In genomic region chr9:52097386-52097785, GRCm38 (mm10) we compare ENCODE assay signal across 26 mouse cellular contexts.
"Had no signal": no experiment of that assay in that cellular context is flagged by ENCODE, and none has a peak within 500 bp of the region (broad histone marks: within the 10 kb centered on the region; RNA-seq: fewer than 3 reads in every experiment).

No protein-coding gene starts in this region.

- H3K27ac ChIP-seq: embryonic facial prominence, embryonic 10.5 days; embryonic facial prominence, embryonic 12.5 days; embryonic facial prominence, embryonic 13.5 days; embryonic facial prominence, embryonic 15.5 days; forebrain, embryonic 10.5 days; forebrain, embryonic 12.5 days; forebrain, embryonic 13.5 days; forebrain, embryonic 15.5 days; gastrocnemius, adult 2 months; heart, adult 2 months had no signal

- H3K9me3 ChIP-seq: embryonic facial prominence, embryonic 10.5 days; embryonic facial prominence, embryonic 12.5 days; embryonic facial prominence, embryonic 13.5 days; embryonic facial prominence, embryonic 15.5 days; forebrain, embryonic 10.5 days; forebrain, embryonic 12.5 days; forebrain, embryonic 13.5 days; forebrain, embryonic 15.5 days had no signal

- DNase-seq: cerebellum, adult 18-20 months; cerebellum, adult 2 months; cerebellum, adult 9-10 months; cerebellum, adult 9-11 months; cerebellum, postnatal 25 days; cerebellum, postnatal 36 days; embryo, embryonic 11 days; forebrain, postnatal 0 days; gastrocnemius, adult 2 months; gastrocnemius, postnatal 10 days; gastrocnemius, postnatal 14 days; gastrocnemius, postnatal 25 days; gastrocnemius, postnatal 36 days; heart, adult 18-20 months; heart, adult 2 months had no signal

- ATAC-seq: forebrain, embryonic 13.5 days; forebrain, embryonic 14.5 days; forebrain, embryonic 15.5 days; forebrain, embryonic 16.5 days; forebrain, postnatal 0 days had no signal

- H3K4me3 ChIP-seq: embryonic facial prominence, embryonic 10.5 days; embryonic facial prominence, embryonic 12.5 days; embryonic facial prominence, embryonic 13.5 days; embryonic facial prominence, embryonic 15.5 days; erythroblast, embryonic 14.5 days; forebrain, embryonic 10.5 days; forebrain, embryonic 12.5 days; forebrain, embryonic 13.5 days; forebrain, embryonic 15.5 days; gastrocnemius, adult 2 months; heart, adult 2 months had no signal

- H3K36me3 ChIP-seq: embryonic facial prominence, embryonic 12.5 days; embryonic facial prominence, embryonic 13.5 days; embryonic facial prominence, embryonic 15.5 days; forebrain, embryonic 12.5 days; forebrain, embryonic 15.5 days had no signal

- H3K9ac ChIP-seq: embryonic facial prominence, embryonic 12.5 days; embryonic facial prominence, embryonic 13.5 days; embryonic facial prominence, embryonic 15.5 days; forebrain, embryonic 12.5 days; forebrain, embryonic 13.5 days; forebrain, embryonic 15.5 days; forebrain, postnatal 0 days had no signal

- H3K27me3 ChIP-seq: embryonic facial prominence, embryonic 12.5 days; embryonic facial prominence, embryonic 13.5 days; embryonic facial prominence, embryonic 15.5 days; forebrain, embryonic 12.5 days; forebrain, embryonic 13.5 days; forebrain, embryonic 15.5 days had no signal

- H3K4me2 ChIP-seq: embryonic facial prominence, embryonic 12.5 days; embryonic facial prominence, embryonic 13.5 days; embryonic facial prominence, embryonic 15.5 days; forebrain, embryonic 12.5 days; forebrain, embryonic 13.5 days; forebrain, embryonic 15.5 days had no signal
